Mouse (Mus musculus): Measurements from ENCODE around the gene Mgat4e. TPM values are rescaled to one million over a fixed set of nuclear protein-coding genes. Genes with fewer than 3 reads are reported as not detected.

The Mgat4e gene
- polyA plus RNA-seq (2015; fragmentation: Nextera tagmentation; extraction: Ambion mirVana), result 0.14 TPM in 1 of 2 replicates, not detected in the other

DNA sequence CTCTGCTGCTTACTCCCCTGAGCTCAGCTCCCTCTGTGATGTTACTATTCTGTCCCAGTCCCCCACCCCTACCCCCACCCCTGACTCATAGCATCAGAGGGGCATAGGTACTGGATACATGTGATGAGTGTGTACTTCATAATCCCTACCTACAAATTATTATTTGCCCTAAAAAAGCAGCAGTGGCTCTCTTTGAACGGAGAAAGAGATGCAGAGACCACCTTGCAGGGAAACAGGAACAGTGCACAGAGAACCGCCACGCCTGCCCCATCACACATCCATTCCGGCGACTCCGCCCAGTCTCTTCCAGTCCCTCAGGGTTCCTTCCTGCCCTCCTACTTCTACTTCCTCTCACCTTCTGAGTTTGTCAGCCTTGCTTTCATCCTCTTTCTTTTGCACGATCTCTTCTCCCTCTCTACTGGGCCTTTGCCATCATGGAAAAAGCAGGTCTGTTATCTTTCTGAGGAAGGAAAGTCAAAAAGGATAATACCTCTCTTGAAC is at the start of gene Mgat4e:
Mgat4e (minus strand) TSS at position 51 of the 501 bp plus-strand sequence.
- H3K4me3 ChIP-seq, result no peak within 1 kb of the TSS
- H3K4me1 ChIP-seq, result no peaks in the 10 kb centered on the region
- H3K27me3 ChIP-seq, result no peaks in the 10 kb centered on the region
- H3K9me3 ChIP-seq, result peaks cover 10% of the 10 kb centered on the region
- no peak for ATAC-seq (ENCODE audit: low FRiP score, low read depth)
- H3K36me3 ChIP-seq, result no peaks in the 10 kb centered on the region
- no peak within 1 kb of the TSS for H3K9ac ChIP-seq
- H3K4me2 ChIP-seq (replicated peaks), result no peak within 1 kb of the TSS
- H3K27ac ChIP-seq, result no peak within 1 kb of the TSS
- 48% methylated on average over 7 of the region's 7 CpGs for WGBS

DNA sequence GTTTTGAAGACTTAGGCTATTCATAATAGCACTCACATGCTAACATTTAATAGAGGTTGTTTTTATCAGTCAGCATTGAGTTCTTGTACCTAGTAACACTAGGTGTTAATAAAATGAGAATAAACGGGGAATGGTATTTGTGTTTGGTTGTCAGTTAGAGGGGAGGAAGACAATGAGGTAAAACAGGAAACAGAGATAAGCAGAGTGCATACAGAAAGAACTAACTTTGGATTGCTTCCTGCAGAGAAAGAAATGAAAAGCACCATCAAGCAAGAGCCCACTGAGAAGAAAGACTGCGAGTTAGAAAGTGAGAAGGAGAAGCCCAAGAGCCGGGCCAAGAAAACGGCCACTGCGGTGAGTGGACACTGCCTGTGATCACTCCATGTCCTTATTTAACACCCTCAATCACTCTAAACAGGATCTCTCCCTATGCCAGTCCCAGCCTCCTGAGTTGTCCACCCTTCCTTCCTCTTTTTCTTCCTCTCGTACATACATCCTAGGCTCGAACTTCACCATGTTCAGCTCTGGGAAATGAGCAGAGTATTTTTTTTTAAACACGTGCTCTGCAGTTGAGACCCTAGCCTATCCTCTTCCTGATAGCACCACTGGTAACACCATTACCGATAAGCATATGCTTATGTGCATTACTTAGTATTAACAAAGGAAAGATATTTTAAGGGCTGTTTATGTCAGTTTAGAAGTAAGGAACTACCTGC is 48.0 kb upstream of the Mgat4e start:
- Histone ChIP-seq H3K4me2 (replicated peaks) (no peak overlapping the region), H3K9me3 (no peaks in the 10 kb centered on the region), H3K27ac (no peak overlapping the region), H3K4me1 (no peaks in the 10 kb centered on the region), H3K36me3 (peaks cover 87% of the 10 kb centered on the region), H3K9ac (no peak overlapping the region), H3K4me3 (no peak overlapping the region), H3K27me3 (no peaks in the 10 kb centered on the region)
- ATAC-seq (ENCODE audit: low FRiP score, low read depth), result no peak
- WGBS, result 94% methylated on average over 9 of the region's 9 CpGs

- H3K36me3 ChIP-seq, result peaks cover 78% of the 10 kb centered on the region
- WGBS, result 92% methylated on average over 2 of the region's 2 CpGs
Observed at GRCm38 (mm10) chr1:134591773-134592172, 42.3 kb upstream of the Mgat4e start.

DNA sequence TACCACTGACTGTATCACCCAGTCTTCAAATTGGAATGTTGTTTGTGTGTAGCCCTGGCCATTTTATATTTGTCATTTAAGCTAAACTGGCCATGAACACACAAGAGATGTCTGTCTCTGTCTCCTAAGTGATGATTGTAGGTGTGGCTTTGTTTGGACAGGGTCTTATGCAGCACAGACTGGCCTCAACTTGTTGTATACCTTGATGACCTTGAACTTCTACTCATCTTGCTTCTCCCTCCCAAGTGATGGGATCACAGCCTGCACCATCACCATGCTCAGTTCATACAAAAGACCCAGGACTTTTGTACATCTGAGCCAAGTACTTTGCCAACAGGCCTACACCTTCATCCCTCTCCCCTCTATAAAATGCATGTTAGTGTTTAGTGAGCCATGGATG is 40.2 kb upstream of the Mgat4e start:
- peaks cover 78% of the 10 kb centered on the region for H3K36me3 ChIP-seq
- H3K4me3 ChIP-seq, result no peak overlapping the region
- ATAC-seq (ENCODE audit: low FRiP score, low read depth), result no peak

More at GRCm38 (mm10) chr1:134591773-134592172, 42.3 kb upstream of the Mgat4e start:
- H3K4me2 ChIP-seq (replicated peaks), result no peak overlapping the region
- no peak overlapping the region for H3K27ac ChIP-seq
- H3K4me3 ChIP-seq, result no peak overlapping the region
- ATAC-seq (ENCODE audit: low FRiP score, low read depth), result no peak
- no peak overlapping the region for H3K9ac ChIP-seq
- no peaks in the 10 kb centered on the region for H3K27me3 ChIP-seq
- H3K4me1 ChIP-seq, result no peaks in the 10 kb centered on the region
- no peaks in the 10 kb centered on the region for H3K9me3 ChIP-seq

DNA sequence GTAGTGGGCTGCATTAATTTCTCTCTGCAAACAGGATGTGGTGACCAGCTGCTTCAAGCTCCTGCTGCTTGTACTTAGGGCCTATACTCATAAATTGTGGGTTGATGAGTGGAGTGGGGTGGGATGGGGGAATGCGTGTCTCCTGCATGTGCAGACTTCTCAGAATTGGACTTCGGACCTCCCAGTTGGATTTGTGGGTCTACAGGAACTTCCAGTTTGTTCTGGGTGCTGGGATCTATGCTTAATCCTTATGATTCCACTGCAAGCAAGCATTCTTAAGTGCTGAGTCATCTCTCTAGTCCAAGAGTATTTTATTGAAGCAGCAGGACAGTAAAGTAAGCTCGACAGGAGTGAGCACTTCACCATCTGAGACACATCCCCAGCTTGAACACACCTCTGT is 34.1 kb upstream of the Mgat4e start:
- Histone ChIP-seq H3K9ac (no peak overlapping the region), H3K9me3 (no peaks in the 10 kb centered on the region), H3K27ac (no peak overlapping the region; the same call in 1 of the 2 replicates), H3K27me3 (no peaks in the 10 kb centered on the region), H3K36me3 (peaks cover 38% of the 10 kb centered on the region), H3K4me1 (peaks cover 18% of the 10 kb centered on the region), H3K4me3 (no peak overlapping the region), H3K4me2 (replicated peaks) (no peak overlapping the region)
- ATAC-seq (ENCODE audit: low FRiP score, low read depth), result no peak
- 55% methylated on average over 3 of the region's 3 CpGs for WGBS

More for the DNA sequence above, 40.2 kb upstream of the Mgat4e start:
- no peak overlapping the region for H3K9ac ChIP-seq
- no peak overlapping the region for H3K4me2 ChIP-seq (replicated peaks)
- H3K27me3 ChIP-seq, result no peaks in the 10 kb centered on the region
- H3K4me1 ChIP-seq, result no peaks in the 10 kb centered on the region
- H3K9me3 ChIP-seq, result no peaks in the 10 kb centered on the region
- H3K27ac ChIP-seq, result no peak overlapping the region

GRCm38 (mm10) chr1:134580796-134581195 is 31.3 kb upstream of the Mgat4e start:
- WGBS, result 88% methylated on average over 2 of the region's 2 CpGs
- Histone ChIP-seq H3K27me3 (no peaks in the 10 kb centered on the region), H3K9me3 (no peaks in the 10 kb centered on the region), H3K27ac (no peak overlapping the region), H3K36me3 (peaks cover 19% of the 10 kb centered on the region), H3K4me1 (peaks cover 18% of the 10 kb centered on the region), H3K4me2 (replicated peaks) (no peak overlapping the region), H3K4me3 (no peak overlapping the region), H3K9ac (no peak overlapping the region)
- ATAC-seq (ENCODE audit: low FRiP score, low read depth), result no peak

DNA sequence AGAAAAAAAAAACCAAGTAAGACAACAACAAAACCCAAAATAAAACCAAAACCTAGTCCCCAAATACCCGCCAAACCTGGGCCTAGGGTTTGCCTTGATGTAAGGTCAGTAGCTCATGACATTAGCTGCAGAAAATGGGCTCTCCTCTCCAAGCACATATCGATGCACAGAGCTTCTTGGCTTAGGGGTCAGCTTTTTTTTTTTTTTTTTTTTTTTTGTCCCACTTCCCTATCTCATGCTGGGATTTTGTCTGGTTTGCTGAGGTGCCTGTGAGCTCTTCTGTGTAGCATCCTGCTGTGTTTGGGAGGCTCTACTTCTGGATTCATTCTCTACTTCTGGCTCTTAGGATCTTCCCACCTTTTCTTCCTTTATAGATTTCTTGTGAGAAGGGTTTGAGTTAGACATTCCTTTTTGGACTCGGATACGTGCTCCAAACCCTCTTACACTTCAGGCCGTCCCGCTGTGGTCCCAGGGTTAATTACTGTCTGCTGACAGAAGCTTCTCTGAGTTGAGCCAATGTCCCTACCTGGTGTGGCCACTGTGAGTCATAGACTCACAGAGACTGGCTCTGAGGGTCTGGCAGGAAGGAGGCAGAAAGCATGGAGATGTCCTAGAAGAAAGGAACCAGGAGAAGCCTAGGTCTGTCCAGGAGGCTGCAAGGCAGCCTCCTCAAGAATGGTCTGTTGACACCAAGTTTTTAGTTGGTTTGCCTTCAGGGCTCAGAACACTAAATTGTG is 28.1 kb upstream of the Mgat4e start:
- Histone ChIP-seq H3K27ac (no peak overlapping the region), H3K9ac (no peak overlapping the region), H3K4me1 (peaks cover 10% of the 10 kb centered on the region; the same call in 1 of the 2 replicates), H3K27me3 (no peaks in the 10 kb centered on the region), H3K36me3 (peaks cover 7% of the 10 kb centered on the region), H3K4me2 (replicated peaks) (no peak overlapping the region), H3K4me3 (no peak overlapping the region), H3K9me3 (no peaks in the 10 kb centered on the region)
- ATAC-seq (ENCODE audit: low FRiP score, low read depth), result no peak
- 83% methylated on average over 6 of the region's 6 CpGs for WGBS

- 71% methylated on average over 5 of the region's 5 CpGs for WGBS
- no peaks in the 10 kb centered on the region for H3K27me3 ChIP-seq
- H3K36me3 ChIP-seq, result no peaks in the 10 kb centered on the region; the same call in 1 of the 2 replicates
- H3K4me3 ChIP-seq, result no peak overlapping the region
- ATAC-seq (ENCODE audit: low FRiP score, low read depth), result no peak
- H3K27ac ChIP-seq, result no peak overlapping the region
- peaks cover 9% of the 10 kb centered on the region; the same call in 1 of the 2 replicates for H3K4me1 ChIP-seq
- H3K9ac ChIP-seq, result no peak overlapping the region
- H3K9me3 ChIP-seq, result no peaks in the 10 kb centered on the region
- H3K4me2 ChIP-seq (replicated peaks), result no peak overlapping the region
Observed at GRCm38 (mm10) chr1:134573932-134574315, 24.4 kb upstream of the Mgat4e start.

GRCm38 (mm10) chr1:134573300-134573931 is 23.9 kb upstream of the Mgat4e start:
- ATAC-seq (ENCODE audit: low FRiP score, low read depth), result no peak
- Histone ChIP-seq H3K27ac (no peak overlapping the region), H3K9ac (no peak overlapping the region), H3K36me3 (no peaks in the 10 kb centered on the region; the same call in 1 of the 2 replicates), H3K4me1 (peaks cover 9% of the 10 kb centered on the region; the same call in 1 of the 2 replicates), H3K4me2 (replicated peaks) (no peak overlapping the region), H3K27me3 (no peaks in the 10 kb centered on the region), H3K9me3 (no peaks in the 10 kb centered on the region), H3K4me3 (no peak overlapping the region)
- WGBS, result 77% methylated on average over 1 of the region's 1 CpGs

DNA sequence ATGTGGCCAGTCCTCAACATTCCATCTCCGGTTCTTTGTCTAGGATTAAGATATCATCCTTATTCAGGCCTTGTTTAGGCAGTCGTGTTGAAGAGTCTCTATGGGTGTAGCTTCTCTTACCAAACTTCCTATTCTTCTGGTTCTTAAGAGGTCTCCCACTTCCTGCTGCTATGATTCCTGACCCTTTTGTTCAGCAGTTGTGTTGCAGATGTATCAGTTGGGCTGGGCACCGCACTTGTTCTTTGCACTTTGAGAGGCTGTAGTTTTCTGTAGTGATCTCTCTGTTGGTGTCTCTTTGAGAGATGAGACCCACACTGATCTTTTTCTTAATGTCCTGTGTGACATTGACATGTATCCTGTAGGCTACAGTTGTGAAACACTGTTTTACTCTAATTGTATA is 21.1 kb upstream of the Mgat4e start:
- Histone ChIP-seq H3K4me3 (no peak overlapping the region), H3K27me3 (no peaks in the 10 kb centered on the region), H3K36me3 (no peaks in the 10 kb centered on the region; the same call in 1 of the 2 replicates), H3K4me1 (peaks cover 21% of the 10 kb centered on the region), H3K9me3 (no peaks in the 10 kb centered on the region), H3K9ac (no peak overlapping the region), H3K27ac (no peak overlapping the region), H3K4me2 (replicated peaks) (no peak overlapping the region)
- no peak for ATAC-seq (ENCODE audit: low FRiP score, low read depth)
- WGBS, result 79% methylated on average over 3 of the region's 3 CpGs

- H3K27ac ChIP-seq, result no peak overlapping the region
- ATAC-seq (ENCODE audit: low FRiP score, low read depth), result no peak
- H3K4me2 ChIP-seq (replicated peaks), result no peak overlapping the region
- H3K9ac ChIP-seq, result no peak overlapping the region
- H3K36me3 ChIP-seq, result no peaks in the 10 kb centered on the region
- H3K27me3 ChIP-seq, result no peaks in the 10 kb centered on the region
- 95% methylated on average over 9 of the region's 9 CpGs for WGBS
- peaks cover 26% of the 10 kb centered on the region for H3K4me1 ChIP-seq
- H3K9me3 ChIP-seq, result no peaks in the 10 kb centered on the region
- H3K4me3 ChIP-seq, result no peak overlapping the region
Observed at GRCm38 (mm10) chr1:134570171-134570570, 20.7 kb upstream of the Mgat4e start.

DNA sequence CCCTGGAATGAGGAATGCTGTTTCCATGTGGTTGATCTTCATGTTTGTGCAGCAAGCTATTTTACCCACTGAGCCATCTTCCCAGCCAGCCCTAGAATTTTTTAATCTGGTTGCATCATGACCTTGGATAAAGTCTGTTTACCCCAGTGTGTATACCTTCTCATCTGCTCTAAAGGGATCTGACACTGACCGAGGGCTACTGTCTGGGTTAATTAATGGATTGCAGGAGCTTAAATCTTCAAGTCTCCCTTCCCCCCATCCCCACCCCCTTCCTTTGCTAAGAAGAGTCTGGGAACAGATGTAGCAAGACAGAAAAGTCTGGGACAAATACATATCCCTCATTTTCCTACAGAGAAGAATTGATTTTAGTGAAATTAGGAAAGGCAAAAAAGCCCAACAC is 18.0 kb upstream of the Mgat4e start:
- 27% methylated on average over 1 of the region's 1 CpGs for WGBS
- ATAC-seq (ENCODE audit: low FRiP score, low read depth), result no peak
- Histone ChIP-seq H3K4me1 (peaks cover 35% of the 10 kb centered on the region), H3K9me3 (no peaks in the 10 kb centered on the region), H3K36me3 (no peaks in the 10 kb centered on the region), H3K4me3 (no peak overlapping the region), H3K9ac (no peak overlapping the region), H3K27ac (no peak overlapping the region), H3K27me3 (no peaks in the 10 kb centered on the region), H3K4me2 (replicated peaks) (no peak overlapping the region)
